Mouse (Mus musculus) thymus, postnatal 4 days (tissue): ENCODE data around the gene Slc5a11.
A peak's percentile ranks its signal among the peaks of the same experiment; 100 is the strongest.

Source experiments
- DNase-seq: peaks from one replicate; pipeline ENCODE4 v3.0.0; 2021

The Slc5a11 gene

DNA sequence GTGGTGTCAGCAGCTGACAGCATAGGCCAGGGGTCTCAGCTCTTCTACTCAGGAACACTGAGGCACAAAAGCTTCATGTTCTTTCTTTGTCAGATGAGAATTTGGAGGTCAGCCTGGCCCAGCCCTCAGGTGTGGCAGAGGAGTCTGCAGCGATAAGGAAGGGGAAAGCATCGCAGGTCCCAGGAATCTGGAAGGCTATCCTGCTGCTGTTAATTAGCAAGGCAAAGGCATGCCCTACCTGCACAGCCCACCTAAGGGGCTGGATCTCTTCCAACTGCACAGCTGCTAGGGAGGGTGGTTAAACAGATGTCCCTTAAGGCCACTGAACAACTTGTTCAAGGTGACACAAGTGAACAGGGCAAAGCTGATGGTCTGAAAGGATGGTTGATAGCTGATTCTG is 558 bp downstream of the Slc5a11 start:
- no peak for DNase-seq

DNA sequence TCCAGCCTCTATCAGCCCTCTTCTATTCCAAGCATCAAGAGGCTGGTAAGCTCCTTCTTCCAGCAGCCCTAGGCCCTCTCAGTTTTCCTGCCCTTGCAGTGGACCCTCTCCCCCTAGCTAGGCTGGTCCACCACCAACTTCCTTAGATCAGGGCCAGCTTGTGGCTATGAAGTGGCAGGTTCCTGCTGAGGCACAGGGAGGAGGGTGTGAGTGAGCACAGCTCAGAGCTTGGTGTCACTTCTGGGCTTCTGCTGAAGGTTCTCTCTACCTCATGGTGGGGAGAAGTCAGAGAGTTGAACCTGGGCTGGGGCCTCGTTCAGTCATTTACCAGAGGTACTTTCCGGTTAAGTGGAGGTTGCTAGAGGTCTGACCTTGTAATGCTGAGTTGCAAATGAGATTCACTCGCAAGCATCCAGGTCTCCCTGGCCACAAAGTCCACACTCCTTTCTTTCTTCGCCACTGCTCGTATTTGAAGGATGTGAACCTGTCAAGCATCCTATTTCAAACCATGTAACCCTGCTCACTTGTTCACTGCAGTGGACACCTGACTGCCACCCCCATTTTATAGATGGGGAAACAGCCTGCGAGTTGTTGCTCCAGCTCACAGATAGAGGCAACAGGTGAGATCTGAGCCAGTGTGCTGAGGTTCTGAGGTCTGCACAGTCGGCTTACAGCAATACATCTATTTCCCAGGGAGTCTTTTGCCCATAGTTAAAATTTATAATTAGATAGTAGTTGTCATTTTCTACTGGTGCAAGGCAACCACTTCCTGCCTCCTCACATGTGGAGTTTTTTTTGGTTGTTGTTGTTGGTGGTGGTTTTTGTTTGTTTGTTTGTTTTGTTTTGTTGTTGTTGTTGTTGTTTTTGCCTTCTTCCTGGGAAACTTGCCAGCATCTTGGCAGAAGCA is 3.1 kb downstream of the Slc5a11 start:
- DNase-seq: no peak

DNA sequence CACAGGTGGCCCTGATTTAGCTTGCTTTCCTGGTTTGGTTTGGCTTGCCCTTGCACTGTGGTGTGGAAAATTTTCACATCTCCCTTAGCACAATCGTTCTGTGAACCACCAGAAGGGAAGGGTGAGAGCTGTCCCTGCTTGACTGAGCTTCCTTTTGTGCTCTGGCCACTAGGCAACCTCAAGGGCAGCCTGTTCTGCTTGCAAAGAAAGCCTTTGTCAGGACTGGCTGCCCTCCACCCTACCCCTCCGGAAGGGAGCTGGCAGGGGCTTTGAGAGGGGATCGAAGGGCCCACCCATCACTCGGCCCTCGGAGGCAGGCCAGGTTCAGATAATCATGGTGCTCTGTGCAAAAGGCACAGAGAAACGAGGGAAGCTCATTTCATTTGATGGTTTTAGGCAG is 4.0 kb downstream of the Slc5a11 start:
- no peak for DNase-seq

DNA sequence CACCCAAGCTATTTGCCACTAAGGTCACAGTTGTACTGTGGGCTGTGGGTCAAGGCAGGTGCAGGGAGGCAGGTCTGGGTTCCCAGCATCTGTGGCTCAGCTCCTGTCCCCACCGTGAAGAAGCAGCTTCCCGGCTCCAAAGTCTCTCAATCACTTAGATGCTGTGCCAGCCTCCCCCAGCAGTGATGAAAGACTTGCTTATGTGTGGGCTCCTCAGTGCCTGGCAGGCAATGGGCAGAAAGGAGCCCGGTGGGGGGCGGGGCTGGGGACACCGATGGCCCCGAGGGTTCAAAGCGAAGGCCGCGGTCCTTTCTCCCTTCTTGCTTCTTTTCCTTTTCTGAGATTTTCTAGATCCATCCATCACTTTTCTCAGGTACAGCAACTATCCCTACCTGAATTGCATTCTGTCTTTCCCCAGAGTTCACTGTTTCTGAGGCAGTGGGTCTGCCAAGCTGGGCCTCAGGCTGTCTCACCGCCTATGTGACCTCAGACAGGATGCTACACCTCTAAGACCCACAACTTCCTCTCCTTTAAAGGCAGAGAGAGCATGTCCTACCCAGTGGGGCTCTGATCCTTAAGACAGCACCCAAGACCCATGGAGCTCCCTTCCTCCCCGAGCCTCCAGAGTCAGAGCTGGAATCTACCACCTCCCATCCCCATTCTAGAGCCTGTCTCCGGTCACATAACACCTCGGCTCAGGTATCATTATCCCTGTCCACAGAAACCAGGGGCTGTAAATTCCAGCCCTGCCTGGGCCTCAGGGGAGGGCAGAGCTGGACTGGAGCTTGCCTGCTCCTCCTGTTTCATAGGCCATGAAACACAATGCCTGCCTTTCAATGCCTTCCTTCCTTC is 5.4 kb downstream of the Slc5a11 start:
- no peak for DNase-seq

DNA sequence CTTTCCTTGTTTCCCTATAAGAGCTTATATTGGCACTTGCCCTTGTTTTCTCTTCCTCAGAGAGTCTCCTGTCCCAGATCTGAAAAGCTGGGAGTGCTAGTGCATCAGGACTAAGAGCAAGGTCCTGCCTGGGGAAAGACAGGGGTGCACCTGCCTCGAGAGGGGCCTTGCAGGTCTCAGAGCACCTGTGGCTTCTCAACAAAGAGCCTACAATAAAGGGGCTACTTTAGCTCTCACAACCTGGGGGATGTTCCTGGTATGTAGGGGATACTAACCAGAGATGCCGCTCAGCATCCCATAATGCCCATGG is 6.0 kb downstream of the Slc5a11 start:
- DNase-seq: no peak

DNA sequence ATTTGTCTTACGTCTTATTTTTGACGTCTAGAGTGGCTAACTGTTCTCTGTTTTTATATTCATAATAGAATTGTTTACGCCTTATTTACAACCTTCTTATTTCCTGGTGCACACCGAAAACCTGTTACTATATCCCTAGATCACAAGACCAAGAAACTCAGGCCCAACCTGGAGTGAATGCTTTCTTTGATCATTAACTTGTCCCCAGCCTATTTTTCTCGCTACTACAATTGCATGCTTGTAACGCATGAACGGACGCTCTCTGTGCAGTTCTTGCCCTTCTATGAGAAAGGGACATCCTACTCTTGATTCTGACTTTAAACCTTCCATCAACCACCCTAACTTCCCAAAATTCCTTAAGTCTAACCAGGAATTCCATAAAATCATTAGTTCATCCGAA is 9.5 kb downstream of the Slc5a11 start:
- no peak for DNase-seq

DNA sequence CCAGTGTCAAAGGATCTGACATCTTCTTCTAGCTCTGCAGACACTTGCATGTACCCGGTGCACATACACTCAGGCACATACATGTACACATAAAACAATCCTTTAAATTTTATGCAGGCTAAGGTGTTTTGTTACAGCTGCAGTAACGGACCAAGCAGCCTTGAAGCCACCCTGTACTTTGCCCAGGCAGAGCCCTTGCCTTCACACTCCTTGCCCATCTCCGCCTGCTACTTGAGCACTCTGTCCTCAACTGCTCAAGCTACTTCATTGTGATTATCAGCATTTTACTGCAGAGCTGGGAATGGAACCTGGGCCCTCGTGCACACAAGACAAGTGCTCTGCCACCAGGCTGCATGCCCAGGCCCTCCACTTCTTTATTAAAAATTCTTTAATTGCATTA is 10.6 kb downstream of the Slc5a11 start:
- no peak for DNase-seq

DNA sequence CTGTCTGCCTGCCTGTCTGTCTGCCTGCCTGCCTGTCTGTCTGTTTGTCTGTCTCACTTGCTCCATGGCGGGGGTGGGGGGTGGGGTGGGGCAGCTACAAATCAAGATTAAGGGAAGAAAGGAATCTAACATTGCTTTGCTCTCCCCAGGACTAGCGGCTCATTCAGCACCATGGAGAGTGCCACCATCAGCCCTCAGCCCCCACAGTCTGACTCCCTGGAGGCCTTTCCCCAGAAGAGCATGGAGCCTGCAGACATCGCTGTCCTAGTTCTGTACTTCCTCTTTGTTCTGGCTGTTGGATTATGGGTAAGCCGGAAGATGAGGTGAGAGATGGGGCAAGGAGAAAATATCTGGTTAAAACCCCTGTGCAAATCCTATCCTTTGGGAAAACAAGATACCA is 20.9 kb downstream of the Slc5a11 start:
- peak; percentile 69 for DNase-seq

DNA sequence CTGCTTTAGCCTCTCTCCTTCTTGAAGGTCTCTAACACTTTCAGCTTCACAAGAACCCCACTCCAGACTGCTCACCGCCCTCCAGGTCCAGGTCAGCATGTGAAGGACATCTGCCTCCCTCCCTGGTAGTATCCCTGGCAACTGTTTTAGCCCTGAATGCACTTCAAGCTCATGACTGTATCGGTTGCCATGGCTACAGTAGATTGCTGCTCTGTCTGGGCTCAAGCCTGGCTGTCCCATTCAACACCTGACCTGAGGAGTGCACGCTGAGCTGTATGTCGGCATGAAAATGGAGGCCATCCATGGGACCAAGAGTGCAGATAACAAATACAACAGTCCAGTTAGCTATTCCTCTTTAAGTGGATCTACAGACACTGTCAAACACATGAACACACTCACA is 24.0 kb downstream of the Slc5a11 start:
- no peak for DNase-seq

DNA sequence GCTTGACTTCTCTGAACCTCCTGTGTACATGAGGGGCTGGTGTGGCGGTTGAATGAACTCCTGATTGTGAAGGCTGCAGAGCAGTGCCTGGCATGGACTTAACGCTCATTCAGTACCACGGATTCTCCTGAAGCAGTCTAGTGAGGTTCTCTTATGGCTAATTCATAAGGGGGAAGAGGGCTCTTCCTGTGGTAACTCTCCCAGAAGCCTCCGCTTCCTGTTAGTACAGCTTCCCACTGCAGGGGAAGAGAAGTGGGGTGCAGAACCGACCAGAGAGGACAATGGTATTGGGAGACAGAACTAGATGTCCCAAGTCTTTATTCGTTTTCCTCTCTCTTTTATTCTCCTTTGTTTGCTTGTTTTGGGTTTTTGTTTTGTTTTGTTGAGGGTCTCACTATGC is 25.5 kb downstream of the Slc5a11 start:
- DNase-seq: no peak

DNA sequence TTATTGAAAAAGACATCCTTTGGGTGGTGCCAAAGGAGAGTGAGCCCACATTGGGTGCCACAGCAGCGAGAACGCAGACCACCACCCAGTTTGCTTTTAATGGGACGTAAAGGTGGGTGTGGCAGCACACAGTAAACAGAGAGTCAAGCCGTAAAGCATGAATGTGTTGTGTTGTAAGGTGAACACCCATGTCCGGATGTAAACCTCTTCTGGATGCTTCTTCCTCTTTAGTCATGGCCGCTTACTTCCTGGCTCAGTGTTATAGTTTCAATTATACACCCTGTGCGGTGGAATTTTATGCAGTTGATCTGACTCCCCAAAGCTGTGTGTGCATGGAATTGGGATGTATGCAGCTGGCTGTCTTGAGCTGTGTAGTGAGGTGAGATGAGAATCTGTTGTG is 27.7 kb downstream of the Slc5a11 start:
- DNase-seq: no peak

DNA sequence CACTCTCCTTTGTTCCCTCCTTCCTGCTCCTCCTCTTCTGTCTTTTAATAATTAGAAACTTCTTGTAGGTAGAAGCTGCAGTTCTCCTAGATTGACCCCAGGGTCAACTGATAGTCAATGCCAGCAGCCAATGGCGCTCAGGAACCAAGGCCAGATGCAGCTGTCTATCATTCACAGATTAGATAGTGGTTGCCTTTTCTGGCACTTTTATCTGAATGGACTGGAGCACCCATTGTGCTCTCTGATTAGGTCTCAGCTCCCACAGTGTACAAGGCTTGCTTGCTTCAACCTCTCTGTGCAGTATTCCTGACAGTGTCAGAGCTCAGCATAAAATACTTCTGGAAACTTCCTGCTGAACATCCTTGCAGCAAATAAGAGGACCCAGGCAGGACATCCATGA is 30.3 kb downstream of the Slc5a11 start:
- no peak for DNase-seq

DNA sequence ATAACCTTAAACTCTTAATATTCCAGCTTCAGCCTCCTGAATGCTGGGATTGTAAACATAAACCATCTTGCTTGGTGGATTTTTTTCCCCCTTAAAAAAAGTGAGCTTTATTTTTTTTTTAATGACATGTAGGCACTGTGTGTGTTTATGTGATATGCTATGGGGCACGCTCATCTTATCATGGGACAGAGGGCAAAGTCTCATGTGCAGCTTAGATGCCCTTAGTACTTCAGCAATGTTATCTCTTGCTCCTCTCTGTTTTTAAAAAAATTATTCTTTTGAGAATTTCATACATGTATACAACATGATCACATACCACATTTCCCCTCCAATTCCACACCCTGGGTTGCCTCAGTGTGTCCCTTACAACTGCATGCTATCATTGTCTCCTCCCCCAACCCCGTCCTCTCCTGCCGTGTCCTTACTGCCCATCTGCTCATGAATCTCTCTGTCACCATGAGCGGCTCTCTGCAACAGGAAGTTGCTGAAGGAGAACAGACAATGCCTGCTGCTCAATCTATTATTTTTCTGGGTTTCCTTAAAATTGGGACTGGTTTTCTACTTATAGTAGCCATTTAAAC is 32.0 kb downstream of the Slc5a11 start:
- DNase-seq: no peak

DNA sequence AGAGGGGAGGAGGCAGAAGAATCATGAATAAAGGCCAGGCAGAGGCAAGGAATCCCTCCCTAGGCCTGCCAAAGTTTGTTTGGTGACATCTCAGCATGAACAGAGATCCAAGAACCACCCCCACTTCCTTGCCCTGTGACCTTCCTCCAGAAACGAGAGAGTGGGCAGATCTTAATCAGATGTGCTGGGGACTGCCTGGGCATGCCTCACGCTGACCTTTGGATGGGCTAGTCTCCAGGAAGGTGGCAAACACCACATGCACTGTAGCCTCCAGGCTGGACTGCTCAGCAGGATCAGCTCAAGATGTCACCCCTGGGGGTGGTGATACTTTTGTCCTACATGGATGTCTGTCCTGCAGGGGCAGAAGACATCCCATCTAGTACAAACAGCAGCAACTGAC is 33.6 kb downstream of the Slc5a11 start:
- no peak for DNase-seq

DNA sequence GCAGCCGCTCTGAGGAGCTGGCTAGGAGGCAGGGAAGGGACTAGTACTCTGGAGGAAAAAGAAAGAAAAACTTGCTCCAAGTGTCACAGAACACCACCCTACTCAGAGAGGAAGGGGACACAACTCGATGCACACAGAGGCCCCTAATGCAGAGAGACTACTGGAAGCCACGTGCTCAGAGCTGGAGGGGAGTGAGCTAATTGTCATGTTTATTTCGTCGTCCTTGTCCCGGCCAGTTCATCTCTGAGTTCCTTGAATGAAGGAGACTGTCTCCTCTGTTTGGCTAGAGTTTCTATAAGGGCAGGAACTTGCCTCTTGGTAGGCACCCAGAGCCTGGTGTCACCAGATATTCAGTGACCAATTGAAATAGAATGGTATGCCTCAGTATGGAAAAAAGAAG is 36.8 kb downstream of the Slc5a11 start:
- no peak for DNase-seq

DNA sequence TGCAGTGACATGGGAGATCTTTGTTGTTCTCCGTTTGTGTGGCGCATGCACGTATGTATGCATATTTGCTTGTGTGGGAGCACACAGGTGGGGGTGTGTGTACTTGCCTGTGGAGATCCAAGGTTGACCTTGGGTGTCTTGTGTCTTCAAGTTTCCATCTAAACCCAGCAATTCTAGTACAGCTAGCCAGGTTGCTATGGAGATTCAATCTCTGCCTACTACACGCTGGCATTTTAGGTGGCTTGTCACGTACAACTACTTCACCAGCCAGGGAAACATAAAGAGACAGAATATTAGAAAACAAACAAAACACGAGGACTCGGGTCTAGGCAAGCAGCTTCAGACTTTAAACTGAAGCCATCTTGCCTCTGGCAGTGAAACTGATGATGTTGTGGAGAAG is 38.8 kb downstream of the Slc5a11 start:
- DNase-seq: no peak

DNA sequence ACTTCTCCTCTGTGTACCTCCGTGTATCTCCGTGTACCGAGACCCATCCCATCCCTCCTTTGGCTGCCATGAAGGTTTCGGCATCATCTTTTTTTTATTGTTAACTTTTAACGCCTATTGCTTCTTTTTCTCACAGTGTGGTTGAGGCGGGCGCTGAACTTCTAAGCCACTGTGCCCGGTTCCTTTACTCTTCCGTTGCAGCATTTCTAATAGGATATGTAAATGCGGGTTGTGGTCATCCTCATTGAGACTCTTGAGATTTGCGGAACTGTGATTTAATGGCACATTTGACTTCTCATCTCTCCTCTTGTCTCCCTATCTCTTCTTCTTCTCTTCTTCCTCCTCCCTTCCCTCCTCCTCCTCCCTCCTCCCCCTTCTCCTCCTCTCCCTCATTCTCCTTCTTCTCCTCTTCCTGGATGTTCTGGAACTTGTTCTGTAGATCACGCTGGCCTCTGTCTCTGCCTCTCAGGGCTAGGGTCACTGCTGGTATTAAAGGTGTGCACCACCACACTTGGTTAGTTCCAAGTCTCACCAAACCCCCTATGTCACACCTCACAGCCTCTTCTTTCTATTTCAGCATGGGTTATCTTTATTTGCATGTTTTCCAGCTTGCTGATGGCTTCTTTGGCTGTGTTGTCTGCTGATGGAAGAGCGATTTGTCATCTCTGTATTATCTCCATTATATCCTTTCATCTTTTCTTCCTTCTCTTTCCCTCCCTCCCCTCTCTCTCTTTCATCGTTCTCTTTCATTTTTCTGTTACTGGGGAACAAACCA is 39.8 kb downstream of the Slc5a11 start:
- no peak for DNase-seq

DNA sequence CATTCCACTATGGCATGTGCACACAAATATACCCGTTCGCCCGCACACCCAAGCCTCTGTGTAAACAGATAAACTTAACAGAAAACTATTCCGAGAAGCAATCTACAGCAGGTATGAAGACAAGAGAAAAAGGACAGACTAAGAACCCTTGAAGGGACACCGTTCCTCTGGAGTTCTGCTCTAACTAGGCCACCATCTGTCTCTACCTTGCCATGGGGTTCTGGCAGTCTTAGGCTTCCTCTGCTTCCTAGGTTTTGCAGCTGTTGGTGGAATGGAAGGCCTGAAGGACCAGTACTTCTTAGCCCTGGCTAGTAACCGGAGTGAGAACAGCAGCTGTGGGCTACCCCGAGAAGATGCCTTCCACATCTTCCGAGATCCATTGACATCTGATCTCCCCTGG is 43.5 kb downstream of the Slc5a11 start:
- no peak for DNase-seq

DNA sequence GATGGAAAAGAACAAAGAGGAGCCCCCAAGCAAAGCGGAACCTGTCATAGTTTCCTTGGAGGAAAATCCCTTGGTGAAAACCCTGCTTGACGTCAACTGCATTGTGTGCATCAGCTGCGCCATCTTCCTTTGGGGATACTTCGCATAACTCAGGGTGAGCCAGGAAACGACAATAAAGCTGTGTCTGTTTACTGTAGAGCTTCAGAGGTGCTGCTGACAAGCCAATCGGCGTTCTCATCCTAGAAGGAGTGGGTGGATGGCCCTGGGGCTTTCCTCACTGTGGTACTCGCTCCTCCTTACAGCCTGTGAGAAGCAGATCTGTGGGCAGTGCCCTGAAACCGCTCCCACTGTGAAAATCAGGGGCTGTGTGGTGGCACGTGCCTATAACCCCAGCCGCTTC is 58.5 kb downstream of the Slc5a11 start:
- DNase-seq: no peak

DNA sequence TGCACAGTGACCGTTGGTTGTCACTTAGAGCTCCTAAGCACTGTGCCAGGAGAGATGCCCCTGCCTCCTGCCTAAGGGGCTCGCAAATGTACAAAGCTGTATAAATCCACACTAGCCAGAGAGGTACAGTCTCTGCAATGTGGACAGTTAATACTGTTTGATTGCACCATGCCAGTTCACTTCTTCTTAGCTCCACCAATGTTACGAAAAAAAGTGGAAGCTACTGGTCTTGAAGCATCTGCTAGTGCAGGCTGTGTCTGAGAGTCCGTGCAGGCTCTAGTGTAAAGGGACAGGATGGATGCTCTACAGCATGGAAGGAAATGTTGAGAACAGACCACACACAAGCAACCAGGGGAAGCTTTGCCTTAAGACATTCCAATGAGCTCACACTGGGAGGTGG is 62.0 kb downstream of the Slc5a11 start:
- DNase-seq: no peak

DNA sequence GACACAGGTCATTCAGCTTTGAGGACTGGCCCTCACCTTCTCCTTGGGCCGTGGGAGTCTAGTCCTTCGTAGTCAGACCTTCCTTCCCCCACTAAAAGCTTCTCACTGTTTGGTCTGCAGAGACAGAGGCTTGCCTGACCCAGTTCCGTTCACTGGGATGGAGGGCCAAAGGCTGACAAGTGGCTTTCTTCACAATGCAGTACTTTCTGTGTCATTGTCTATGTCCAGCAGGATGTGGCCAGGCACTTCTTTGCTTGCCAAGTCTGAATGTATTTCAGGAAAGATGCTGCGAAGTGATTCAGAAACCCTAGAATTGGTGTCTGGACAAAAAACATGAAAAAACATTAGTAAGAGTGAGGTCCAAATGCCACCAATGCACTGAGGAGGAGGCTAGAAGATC is 65.2 kb downstream of the Slc5a11 start:
- no peak for DNase-seq

DNA sequence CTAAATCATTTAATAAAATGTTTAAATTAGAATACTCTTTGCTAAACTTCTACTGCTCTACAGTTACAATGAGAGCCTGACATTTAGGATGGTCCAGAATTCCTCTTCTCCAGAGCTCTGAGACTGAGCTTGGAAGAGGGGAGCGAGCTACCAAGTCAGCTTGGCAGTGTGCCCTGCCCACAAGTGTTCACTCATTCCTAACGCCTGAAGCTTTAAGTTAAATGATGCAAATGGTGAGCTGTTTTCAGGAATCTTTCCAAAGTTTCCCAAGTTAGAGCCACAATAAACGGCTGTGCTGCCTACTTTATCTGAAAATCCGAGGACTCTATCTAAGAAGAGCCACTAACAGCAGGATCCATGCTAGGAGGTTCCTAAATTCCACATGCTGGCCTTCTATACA is 69.2 kb downstream of the Slc5a11 start:
- no peak for DNase-seq

DNA sequence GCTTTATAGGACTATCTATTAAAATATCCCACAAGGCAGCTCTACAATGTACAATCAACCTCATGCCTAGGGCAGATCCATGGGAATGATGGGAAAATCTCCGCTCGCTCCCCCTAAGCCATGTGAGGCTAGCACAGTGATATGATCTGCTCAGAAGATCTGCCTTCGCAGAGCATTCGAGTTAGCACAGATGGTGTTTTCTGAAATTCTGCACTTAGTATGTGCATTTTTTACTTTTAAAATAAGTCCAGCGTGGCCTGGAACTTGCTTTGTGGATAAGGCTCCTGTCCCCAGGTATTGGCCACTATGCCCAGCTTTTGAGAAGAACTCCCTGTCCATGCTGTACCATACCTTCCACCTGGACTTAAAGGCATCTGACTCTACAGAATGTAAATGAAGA is 71.3 kb downstream of the Slc5a11 start:
- DNase-seq: no peak
